Mouse (Mus musculus) heart, adult 2 months (tissue): ENCODE data around the gene Dgkq.

Experiments
- CTCF ChIP-seq: fragments of 200-600 bp; IDR thresholded peaks from 2 replicates; pipeline ENCODE4 v1.8.1; 2022; ENCODE audit warnings: antibody characterized with exemption, mild to moderate bottlenecking, moderate library complexity
- EP300 ChIP-seq: fragments of 200-500 bp; IDR thresholded peaks from 2 replicates; pipeline ENCODE4 v1.6.1; 2011; ENCODE audit warnings: low read depth, low read length, control low read depth; ENCODE audit not compliant: insufficient read depth

DNA sequence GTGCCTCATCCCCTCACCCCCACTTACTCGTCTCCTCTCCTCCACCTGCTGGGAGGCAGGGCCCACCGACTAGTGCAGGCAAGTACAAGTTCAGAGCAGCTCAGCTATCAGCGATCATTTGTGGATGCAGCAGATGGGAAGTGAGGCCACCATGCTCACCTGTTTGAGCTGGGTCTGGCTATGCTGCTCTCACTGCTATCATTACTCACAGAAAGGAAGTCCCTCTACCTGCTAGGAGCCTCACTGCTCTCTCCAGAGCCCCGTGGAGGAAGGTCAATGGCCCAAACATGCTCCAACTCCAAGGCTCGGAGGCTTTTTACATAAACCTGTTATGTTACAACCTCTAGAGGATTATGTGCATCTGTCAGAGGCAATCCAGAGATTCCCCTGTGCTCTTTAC, 12.1 kb downstream of the Dgkq start:
- TF ChIP-seq EP300 (no peak), CTCF (no peak)
